Mouse (Mus musculus): ENCODE measurements around the gene Snx29.

- no peak for TF ChIP-seq CTCF (IDR thresholded peaks at IDR 0.05; ENCODE audit: borderline replicate concordance, insufficient read depth, low read length)
- TF ChIP-seq POLR2A (IDR thresholded peaks at IDR 0.05; ENCODE audit: low read depth, low read length): no peak
These were observed 255.0 kb downstream of the Snx29 start for GRCm38 (mm10) chr16:11577541-11578255.

All from embryonic fibroblast, embryonic 13.5 days (primary cell).